Mouse (Mus musculus) forebrain, postnatal 0 days (tissue): ENCODE results near the gene Cit. TPM values are rescaled to one million over a fixed set of nuclear protein-coding genes. Genes with fewer than 3 reads are reported as not detected.

Experiments
- ATAC-seq: fragments of 200-750 bp; cut with Nextera tagmentation; 2 replicates; pipeline ENCODE4 v1.8.0; 2017; ENCODE audit warnings: mild to moderate bottlenecking, moderate library complexity
- DNase-seq: peaks from one replicate; pipeline ENCODE4 v3.0.0-alpha.2; 2015
- H3K27ac ChIP-seq: fragments of 300-500 bp; sonication (generic); 2 replicates; pipeline ENCODE4 v1.5.1; 2014; ENCODE audit warnings: low read depth, mild to moderate bottlenecking, antibody characterized with exemption, low read length, moderate library complexity, mixed read lengths
- H3K27me3 ChIP-seq: fragments of 300-500 bp; sonication (generic); 2 replicates; pipeline ENCODE4 v1.6.1; 2014; ENCODE audit warnings: mild to moderate bottlenecking, low read length, mixed read lengths; ENCODE audit not compliant: insufficient read depth
- H3K36me3 ChIP-seq: fragments of 300-500 bp; sonication (generic); 2 replicates; pipeline ENCODE4 v1.6.1; 2014; ENCODE audit warnings: mild to moderate bottlenecking, moderate library complexity; ENCODE audit not compliant: insufficient read depth
- H3K4me1 ChIP-seq: fragments of 300-500 bp; sonication (generic); 2 replicates; pipeline ENCODE4 v1.6.1; 2014; ENCODE audit warnings: antibody characterized with exemption; ENCODE audit not compliant: insufficient read depth
- H3K4me2 ChIP-seq: fragments of 300-500 bp; sonication (generic); 2 replicates; pipeline ENCODE4 v1.6.1; 2014; ENCODE audit warnings: low read depth, mild to moderate bottlenecking, moderate library complexity
- H3K4me3 ChIP-seq: fragments of 300-500 bp; sonication (generic); 2 replicates; pipeline ENCODE4 v1.5.1; 2014; ENCODE audit warnings: low read depth, low read length, mixed read lengths
- H3K9ac ChIP-seq: fragments of 300-500 bp; sonication (generic); 2 replicates; pipeline ENCODE4 v1.6.1; 2014; ENCODE audit warnings: mild to moderate bottlenecking
- H3K9me3 ChIP-seq: fragments of 300-500 bp; sonication (generic); 2 replicates; pipeline ENCODE4 v1.6.1; 2016; ENCODE audit warnings: low read length
- CTCF ChIP-seq: sonication (generic); IDR thresholded peaks from 2 replicates; pipeline ENCODE4 v1.5.1; 2016; ENCODE audit warnings: antibody characterized with exemption, control low read depth, low read depth
- WGBS: fragments of 180-500 bp; shearing (Covaris S2); extraction: QIAGEN DNeasy Blood & Tissue Kit; methylation state at CpG from one replicate; pipeline ENCODE4 v1.1.7; 2014; 5-methylcytosine and 5-hydroxymethylcytosine counted together
- polyA plus RNA-seq: library from polyadenylated mRNA; unstranded; fragments of >200 nt; fragmentation: Nextera tagmentation; extraction: Ambion mirVana; gene quantifications from 2 replicates; pipeline ENCODE4 v1.2.1, GENCODE M21; 2015
- total RNA-seq: library from RNA; depleted of rRNA; stranded (reverse); fragments of >200 nt; gene quantifications from 2 replicates; pipeline ENCODE4 v1.2.3, GENCODE M21; 2014

Cit gene
- total and polyA plus RNA-seq, 2 experiments from 2014 or later: 18.7 to 23.3 TPM

- 82% methylated on average over 8 of the region's 8 CpGs for WGBS
- no peak overlapping the region for H3K9ac ChIP-seq
- H3K27ac ChIP-seq: no peak overlapping the region
- H3K9me3 ChIP-seq: no peaks in the 10 kb centered on the region
- H3K4me1 ChIP-seq: no peaks in the 10 kb centered on the region
- DNase-seq: no peak
- TF ChIP-seq CTCF: no peak
- no peak overlapping the region for H3K4me2 ChIP-seq
- no peak overlapping the region for H3K4me3 ChIP-seq
- ATAC-seq: no peak
- no peaks in the 10 kb centered on the region for H3K27me3 ChIP-seq
- peaks cover 63% of the 10 kb centered on the region for H3K36me3 ChIP-seq
Measured at GRCm38 (mm10) chr5:116013821-116014220, 168.7 kb downstream of the Cit start.

- ATAC-seq (no peak), DNase-seq (no peak)
- no peak overlapping the region for H3K4me2 ChIP-seq
- WGBS: 93% methylated on average over 11 of the region's 11 CpGs
- no peak overlapping the region for H3K4me3 ChIP-seq
- H3K9ac ChIP-seq: no peak overlapping the region
- H3K27ac ChIP-seq: no peak overlapping the region
- no peaks in the 10 kb centered on the region for H3K9me3 ChIP-seq
- H3K36me3 ChIP-seq: peaks cover 67% of the 10 kb centered on the region
- no peak for TF ChIP-seq CTCF
- H3K4me1 ChIP-seq: no peaks in the 10 kb centered on the region
- H3K27me3 ChIP-seq: no peaks in the 10 kb centered on the region
Measured at GRCm38 (mm10) chr5:116014237-116014636, 169.2 kb downstream of the Cit start.

- no peak for TF ChIP-seq CTCF
- 89% methylated on average over 5 of the region's 5 CpGs for WGBS
- no peak for DNase-seq
- Histone ChIP-seq H3K4me1 (no peaks in the 10 kb centered on the region), H3K27ac (no peak overlapping the region), H3K27me3 (no peaks in the 10 kb centered on the region), H3K9ac (no peak overlapping the region), H3K9me3 (no peaks in the 10 kb centered on the region), H3K4me3 (no peak overlapping the region), H3K4me2 (no peak overlapping the region), H3K36me3 (peaks cover 88% of the 10 kb centered on the region)
- ATAC-seq: no peak
Measured at GRCm38 (mm10) chr5:116016542-116016941, 171.5 kb downstream of the Cit start.

GRCm38 (mm10) chr5:116017391-116017790 is 172.3 kb downstream of the Cit start:
- Histone ChIP-seq H3K9me3 (no peaks in the 10 kb centered on the region), H3K27me3 (no peaks in the 10 kb centered on the region), H3K27ac (no peak overlapping the region), H3K4me3 (no peak overlapping the region), H3K4me2 (no peak overlapping the region), H3K4me1 (no peaks in the 10 kb centered on the region), H3K9ac (no peak overlapping the region), H3K36me3 (peaks cover 97% of the 10 kb centered on the region)
- DNase-seq (no peak), ATAC-seq (no peak)
- no peak for TF ChIP-seq CTCF
- 93% methylated on average over 8 of the region's 8 CpGs for WGBS

GRCm38 (mm10) chr5:116018196-116018595 is 173.1 kb downstream of the Cit start:
- WGBS: 75% methylated on average over 9 of the region's 9 CpGs
- DNase-seq (no peak), ATAC-seq (no peak)
- Histone ChIP-seq H3K9me3 (no peaks in the 10 kb centered on the region), H3K4me3 (no peak overlapping the region), H3K4me1 (peaks cover 2% of the 10 kb centered on the region; the same call in 1 of the 2 replicates), H3K27ac (no peak overlapping the region), H3K27me3 (no peaks in the 10 kb centered on the region), H3K36me3 (peaks cover 90% of the 10 kb centered on the region), H3K4me2 (no peak overlapping the region), H3K9ac (no peak overlapping the region)
- TF ChIP-seq CTCF: no peak

- H3K9me3 ChIP-seq: no peaks in the 10 kb centered on the region
- DNase-seq: no peak
- TF ChIP-seq CTCF: no peak
- 86% methylated on average over 6 of the region's 6 CpGs for WGBS
- no peak overlapping the region for H3K4me3 ChIP-seq
- no peak overlapping the region for H3K4me2 ChIP-seq
- no peaks in the 10 kb centered on the region for H3K27me3 ChIP-seq
- H3K4me1 ChIP-seq: peaks cover 7% of the 10 kb centered on the region; the same call in 1 of the 2 replicates
- H3K27ac ChIP-seq: no peak overlapping the region
- ATAC-seq: no peak
- no peak overlapping the region for H3K9ac ChIP-seq
- peaks cover 85% of the 10 kb centered on the region for H3K36me3 ChIP-seq
Measured at GRCm38 (mm10) chr5:116018784-116019183, 173.7 kb downstream of the Cit start.

- 90% methylated on average over 11 of the region's 11 CpGs for WGBS
- no peaks in the 10 kb centered on the region for H3K27me3 ChIP-seq
- no peak overlapping the region for H3K9ac ChIP-seq
- H3K9me3 ChIP-seq: no peaks in the 10 kb centered on the region
- H3K4me1 ChIP-seq: peaks cover 7% of the 10 kb centered on the region; the same call in 1 of the 2 replicates
- TF ChIP-seq CTCF: no peak
- H3K36me3 ChIP-seq: peaks cover 79% of the 10 kb centered on the region
- ATAC-seq (no peak), DNase-seq (no peak)
- H3K4me3 ChIP-seq: no peak overlapping the region
- H3K27ac ChIP-seq: no peak overlapping the region
- H3K4me2 ChIP-seq: no peak overlapping the region
Measured at GRCm38 (mm10) chr5:116019371-116019770, 174.3 kb downstream of the Cit start.
